Mouse (Mus musculus) liver, postnatal 0 days (tissue): ENCODE measurements around the gene Pi4kb.

Experiments
- CTCF ChIP-seq: sonication (generic); IDR thresholded peaks from 2 replicates; pipeline ENCODE4 v1.5.1; 2016; ENCODE audit warnings: antibody characterized with exemption, low read depth
- EP300 ChIP-seq: IDR thresholded peaks from 2 replicates; pipeline ENCODE4 v1.6.1; 2016; ENCODE audit warnings: antibody characterized with exemption, low read depth, mild to moderate bottlenecking

GRCm38 (mm10) chr3:95029953-95030352 lies 55.4 kb downstream of the Pi4kb start:
- TF ChIP-seq CTCF (peak; percentile 44), EP300 (no peak)
